Mouse (Mus musculus) midbrain, embryonic 14.5 days (tissue): ENCODE results near the gene Cd2bp2. TPM values are rescaled to one million over a fixed set of nuclear protein-coding genes. Genes with fewer than 3 reads are reported as not detected.
A peak's percentile ranks its signal among the peaks of the same experiment; 100 is the strongest.

Experiments used
- ATAC-seq: fragments of 200-750 bp; cut with Nextera tagmentation; 2 replicates; pipeline ENCODE4 v1.8.0; 2017; ENCODE audit warnings: moderate number of reproducible peaks, moderate library complexity; ENCODE audit not compliant: low FRiP score, low TSS enrichment
- DNase-seq: peaks from one replicate; pipeline ENCODE4 v3.0.0-alpha.2; 2015
- H3K27ac ChIP-seq: fragments of 300-500 bp; sonication (generic); replicated peaks from 2 replicates; pipeline ENCODE4 v1.5.1; 2014; ENCODE audit warnings: mild to moderate bottlenecking, low read depth, low read length, moderate library complexity
- H3K27me3 ChIP-seq: fragments of 300-500 bp; sonication (generic); 2 replicates; pipeline ENCODE4 v1.6.1; 2014; ENCODE audit warnings: low read length, control low read depth, mixed read lengths; ENCODE audit not compliant: control insufficient read depth, insufficient read depth
- H3K36me3 ChIP-seq: fragments of 300-500 bp; sonication (generic); 2 replicates; pipeline ENCODE4 v1.6.1; 2014; ENCODE audit warnings: low read length, control low read depth; ENCODE audit not compliant: control insufficient read depth, insufficient read depth
- H3K4me1 ChIP-seq: fragments of 300-500 bp; sonication (generic); 2 replicates; pipeline ENCODE4 v1.6.1; 2014; ENCODE audit warnings: mild to moderate bottlenecking, antibody characterized with exemption, low read length, control low read depth; ENCODE audit not compliant: control insufficient read depth, insufficient read depth
- H3K4me2 ChIP-seq: fragments of 300-500 bp; sonication (generic); 2 replicates; pipeline ENCODE4 v1.6.1; 2014; ENCODE audit warnings: mild to moderate bottlenecking, low read length, moderate library complexity
- H3K4me3 ChIP-seq: fragments of 300-500 bp; sonication (generic); replicated peaks from 2 replicates; pipeline ENCODE4 v1.5.1; 2014; ENCODE audit warnings: low read depth, low read length
- H3K9ac ChIP-seq: fragments of 300-500 bp; sonication (generic); replicated peaks from 2 replicates; pipeline ENCODE4 v1.6.1; 2014; ENCODE audit warnings: mild to moderate bottlenecking, low read length, moderate library complexity
- H3K9me3 ChIP-seq: fragments of 300-500 bp; sonication (generic); 2 replicates; pipeline ENCODE4 v1.6.1; 2016; ENCODE audit warnings: low read length, control low read depth, mixed read lengths; ENCODE audit not compliant: control insufficient read depth
- WGBS: fragments of 180-500 bp; shearing (Covaris S2); extraction: QIAGEN DNeasy Blood & Tissue Kit; methylation state at CpG from one replicate; pipeline ENCODE4 v1.1.7; 2014; 5-methylcytosine and 5-hydroxymethylcytosine counted together
- polyA plus RNA-seq: library from polyadenylated mRNA; unstranded; fragments of >200 nt; fragmentation: Nextera tagmentation; extraction: Ambion mirVana; gene quantifications from 2 replicates; pipeline ENCODE4 v1.2.1, GENCODE M21; 2014

Gene Cd2bp2
- polyA plus RNA-seq, 1 experiment from 2014 or later = 81.1 TPM

DNA sequence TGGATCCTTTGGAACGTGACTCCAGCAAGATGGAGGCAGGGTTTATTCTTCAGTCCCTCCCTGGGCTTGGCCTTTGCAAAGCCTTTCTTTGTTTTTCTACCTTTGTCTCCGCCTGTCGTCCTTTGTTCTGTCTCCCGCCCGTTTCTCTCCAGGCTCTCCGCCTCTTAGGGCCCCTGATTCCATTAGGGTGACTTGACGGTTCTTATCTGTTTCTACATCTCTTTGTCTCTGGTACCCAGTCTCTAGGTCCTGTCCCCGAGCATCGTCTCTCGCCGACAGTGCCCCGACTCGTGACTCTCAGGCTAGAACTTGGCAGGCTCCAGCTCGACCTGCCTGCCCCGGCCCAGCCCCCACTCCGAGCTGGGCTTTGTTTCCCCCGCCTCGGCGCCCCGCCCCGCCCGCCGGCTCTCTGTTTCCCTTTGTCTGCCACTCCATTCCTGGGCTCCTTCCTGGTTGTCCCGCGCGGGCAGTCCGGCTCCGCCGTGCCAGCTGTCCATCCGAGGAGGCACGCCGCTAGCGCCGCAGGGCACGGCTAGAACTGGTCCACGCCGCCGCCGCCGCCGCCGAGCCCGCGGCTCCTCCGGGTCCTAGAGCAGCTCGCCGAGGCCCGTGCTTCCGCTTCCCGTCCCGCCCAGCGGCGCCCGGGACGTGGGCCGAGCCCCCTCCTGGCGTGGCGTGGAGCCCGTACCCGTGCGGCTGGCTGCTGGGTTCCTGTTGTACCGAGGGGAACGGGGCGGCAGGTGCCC is 36.9 kb upstream of the Cd2bp2 start, which contains the start of the genes Zfp553 and Sept1:
Gene Zfp553, plus strand, starts transcription at position 440 of the 746 bp plus-strand sequence.
Gene Sept1, minus strand, starts transcription at position 509 of the 746 bp plus-strand sequence.
- H3K4me3 ChIP-seq = peak within 1 kb of the TSS; percentile 81
- no peaks in the 10 kb centered on the region for H3K27me3 ChIP-seq
- H3K4me2 ChIP-seq = peak within 1 kb of the TSS; percentile 69
- peak within 1 kb of the TSS; percentile 98 for H3K9ac ChIP-seq
- DNase-seq (peak; percentile 95), ATAC-seq (peak; percentile 91)
- H3K27ac ChIP-seq = peak within 1 kb of the TSS; percentile 99
- WGBS = under 1% methylated on average over 64 of the region's 64 CpGs
- no peaks in the 10 kb centered on the region for H3K9me3 ChIP-seq
- H3K4me1 ChIP-seq = peaks cover 31% of the 10 kb centered on the region
- H3K36me3 ChIP-seq = peaks cover 38% of the 10 kb centered on the region

DNA sequence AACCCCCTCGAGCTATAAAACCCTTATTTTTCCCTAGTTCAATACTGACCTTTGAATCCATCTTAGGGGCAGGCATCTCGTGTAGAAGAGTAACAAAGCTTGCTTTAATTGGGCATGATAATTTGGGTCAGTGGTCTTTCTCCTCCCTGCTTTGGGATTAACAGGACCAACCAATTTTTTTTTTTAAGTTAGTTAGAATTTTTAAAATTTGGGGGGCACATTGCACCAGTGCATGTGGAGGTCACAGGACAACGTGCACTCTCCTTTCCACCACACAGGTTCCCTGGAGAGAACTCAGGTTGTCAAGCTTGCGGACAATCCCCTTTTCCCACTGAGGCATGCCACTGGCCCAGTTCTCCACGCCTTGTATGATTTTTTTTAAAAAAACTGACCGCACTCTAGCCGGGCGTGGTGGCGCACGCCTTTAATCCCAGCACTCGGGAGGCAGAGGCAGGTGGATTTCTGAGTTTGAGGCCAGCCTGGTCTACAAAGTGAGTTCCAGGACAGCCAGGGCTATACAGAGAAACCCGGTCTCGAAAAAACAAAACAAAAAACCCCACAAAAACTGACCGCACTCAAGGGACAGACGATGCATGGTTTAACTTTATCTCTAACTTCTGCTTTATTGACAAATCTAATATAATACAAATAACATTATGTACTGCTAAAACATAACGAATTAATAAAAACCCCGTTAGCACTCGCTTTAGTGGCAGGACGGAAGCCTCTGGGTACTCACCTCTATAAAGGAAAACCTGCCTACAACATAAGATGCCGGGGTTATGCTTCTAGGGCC is 36.2 kb upstream of the Cd2bp2 start:
- Histone ChIP-seq H3K9me3 (no peaks in the 10 kb centered on the region), H3K27me3 (no peaks in the 10 kb centered on the region), H3K4me3 (peak overlapping the region; percentile 81), H3K9ac (peak overlapping the region; percentile 98), H3K4me1 (peaks cover 31% of the 10 kb centered on the region), H3K36me3 (peaks cover 31% of the 10 kb centered on the region), H3K4me2 (peak overlapping the region; percentile 69), H3K27ac (peak overlapping the region; percentile 99)
- no peak for ATAC-seq
- DNase-seq = peak; percentile 25
- WGBS = 3% methylated on average over 20 of the region's 20 CpGs

DNA sequence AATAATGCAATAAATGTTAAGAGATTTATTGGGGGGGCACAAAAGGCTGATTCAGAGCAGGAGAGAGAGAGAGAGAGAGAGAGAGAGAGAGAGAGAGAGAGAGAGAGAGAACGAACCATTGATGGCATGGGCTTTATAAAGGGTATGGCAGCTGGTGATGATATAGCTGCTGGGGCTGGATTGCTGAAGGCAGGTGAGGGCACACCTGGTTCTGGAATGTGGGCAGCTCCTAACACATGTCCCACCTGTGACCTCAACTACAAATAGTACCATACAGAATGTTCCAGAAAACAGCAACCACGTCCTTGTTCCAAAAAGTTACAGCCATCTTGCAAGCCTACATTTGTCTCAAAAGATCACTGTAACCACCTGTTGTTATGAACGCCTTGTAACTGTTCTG is 35.5 kb upstream of the Cd2bp2 start:
- Histone ChIP-seq H3K4me3 (peak overlapping the region; percentile 81), H3K9me3 (no peaks in the 10 kb centered on the region), H3K9ac (peak overlapping the region; percentile 98; the same call in 1 of the 2 replicates), H3K27ac (no peak overlapping the region), H3K4me1 (peaks cover 31% of the 10 kb centered on the region), H3K27me3 (no peaks in the 10 kb centered on the region), H3K4me2 (peak overlapping the region; percentile 69), H3K36me3 (peaks cover 25% of the 10 kb centered on the region)
- ATAC-seq (no peak), DNase-seq (no peak)
- WGBS = 69% methylated on average over 3 of the region's 3 CpGs

DNA sequence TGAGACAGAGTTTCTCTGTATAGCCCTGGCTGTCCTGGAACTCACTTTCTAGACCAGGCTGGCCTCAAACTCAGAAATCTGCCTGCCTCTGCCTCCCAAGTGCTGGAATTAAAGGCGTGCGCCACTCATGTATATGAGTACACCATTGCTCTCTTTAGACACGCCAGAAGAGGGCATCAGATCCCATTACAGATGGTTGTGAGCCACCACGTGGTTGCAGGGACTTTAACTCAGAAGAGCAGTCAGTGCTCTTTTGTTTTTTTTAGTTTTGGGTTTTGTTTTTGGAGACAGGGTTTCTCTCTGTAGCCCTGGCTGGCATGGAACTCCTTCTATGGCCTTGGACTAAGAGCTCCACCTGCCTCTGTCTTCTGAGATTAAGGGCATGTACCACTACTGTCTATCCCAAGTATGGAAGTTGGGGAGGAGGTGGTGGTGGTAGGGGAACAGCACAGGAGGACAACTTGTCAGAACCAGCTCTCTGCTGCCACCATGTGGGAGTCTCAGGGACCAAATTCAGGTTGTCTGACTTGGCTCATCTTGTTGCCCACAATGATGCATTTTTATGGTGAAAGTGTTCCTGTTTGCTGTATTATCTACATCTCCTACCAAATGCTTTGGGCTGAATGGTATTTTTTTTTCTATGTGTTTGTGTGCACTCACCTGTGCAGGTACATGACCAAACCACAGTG is 32.9 kb upstream of the Cd2bp2 start:
- Histone ChIP-seq H3K36me3 (peaks cover 11% of the 10 kb centered on the region; the same call in 1 of the 2 replicates), H3K9me3 (no peaks in the 10 kb centered on the region), H3K27me3 (no peaks in the 10 kb centered on the region), H3K4me1 (peaks cover 20% of the 10 kb centered on the region), H3K27ac (no peak overlapping the region), H3K4me2 (no peak overlapping the region), H3K4me3 (no peak overlapping the region), H3K9ac (no peak overlapping the region)
- ATAC-seq = no peak
- whole genome bisulfite sequencing = 68% methylated on average over 4 of the region's 4 CpGs
- peak; percentile 86 for DNase-seq

DNA sequence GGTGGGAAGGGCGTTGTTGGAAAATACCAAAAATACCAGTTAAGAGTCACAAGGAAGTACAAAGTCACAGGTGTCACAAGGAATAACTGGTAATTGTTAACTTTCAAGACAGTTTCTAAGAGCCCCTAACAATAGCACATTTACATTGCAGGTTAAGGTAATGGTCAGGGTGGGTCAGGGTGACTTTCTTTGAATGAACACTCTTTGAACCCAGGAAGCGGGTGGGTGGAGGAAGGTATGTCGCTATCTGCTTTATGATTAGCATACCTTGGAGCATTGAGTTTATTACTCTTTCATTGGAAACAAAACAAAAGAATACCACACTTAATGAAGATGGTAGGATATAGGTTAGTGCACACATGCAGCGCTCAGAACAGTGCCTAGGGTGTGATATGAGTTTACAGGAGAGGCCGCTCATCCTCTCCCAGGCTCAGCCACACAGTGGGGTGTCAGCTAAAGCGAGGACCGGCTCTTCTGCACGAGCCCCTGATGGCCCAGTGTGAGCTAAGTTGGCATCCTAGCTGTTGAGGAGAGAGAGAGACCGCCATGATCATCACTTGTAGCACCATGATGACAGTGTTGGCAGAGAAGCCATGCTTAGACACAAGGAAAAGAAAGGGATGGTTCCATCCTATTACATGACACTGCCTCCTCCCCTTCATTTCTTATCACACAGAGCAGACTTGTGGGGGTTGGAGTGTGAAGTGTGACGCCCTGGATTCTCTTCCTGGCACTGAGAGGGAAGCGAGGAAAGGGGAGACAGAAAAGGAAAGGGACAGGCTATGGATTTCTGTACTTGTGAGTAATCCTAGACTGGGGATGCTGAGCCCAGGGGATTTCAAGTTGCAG is 29.5 kb upstream of the Cd2bp2 start:
- 0 out of 2 replicates have a peak, but pooled peaks cover 5% of the 10 kb centered on the region for H3K36me3 ChIP-seq
- peaks cover 6% of the 10 kb centered on the region for H3K4me1 ChIP-seq
- H3K4me2 ChIP-seq = no peak overlapping the region
- no peaks in the 10 kb centered on the region for H3K27me3 ChIP-seq
- H3K4me3 ChIP-seq = no peak overlapping the region
- DNase-seq = no peak
- no peak for ATAC-seq
- H3K9me3 ChIP-seq = no peaks in the 10 kb centered on the region
- no peak overlapping the region for H3K9ac ChIP-seq
- no peak overlapping the region for H3K27ac ChIP-seq
- WGBS = 86% methylated on average over 11 of the region's 11 CpGs

DNA sequence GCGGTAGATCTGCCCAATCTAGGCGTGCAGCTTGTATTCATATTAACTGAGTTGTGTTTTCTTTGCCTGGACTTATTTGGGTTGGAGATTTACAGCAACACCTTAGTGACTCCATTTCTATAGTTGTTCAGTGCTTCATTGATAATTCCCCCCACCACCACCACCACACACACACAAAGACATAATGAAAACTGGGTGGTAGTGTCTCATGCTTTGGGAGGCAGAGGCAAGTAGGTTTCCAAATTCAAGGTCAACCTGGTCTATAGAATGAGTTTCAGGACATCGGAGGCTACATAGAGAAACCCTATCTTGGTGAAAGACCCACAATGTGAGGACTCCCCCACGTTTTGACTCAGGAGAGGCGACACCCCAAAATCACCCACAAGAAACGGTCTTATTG is 28.8 kb upstream of the Cd2bp2 start:
- H3K9me3 ChIP-seq = no peaks in the 10 kb centered on the region
- H3K4me1 ChIP-seq = no peaks in the 10 kb centered on the region
- 93% methylated on average over 6 of the region's 6 CpGs for WGBS
- no peak for ATAC-seq
- no peak overlapping the region for H3K4me3 ChIP-seq
- no peak overlapping the region for H3K27ac ChIP-seq
- no peaks in the 10 kb centered on the region for H3K27me3 ChIP-seq
- H3K4me2 ChIP-seq = no peak overlapping the region
- H3K9ac ChIP-seq = no peak overlapping the region
- DNase-seq = no peak
- 0 out of 2 replicates have a peak, but pooled peaks cover 5% of the 10 kb centered on the region for H3K36me3 ChIP-seq

DNA sequence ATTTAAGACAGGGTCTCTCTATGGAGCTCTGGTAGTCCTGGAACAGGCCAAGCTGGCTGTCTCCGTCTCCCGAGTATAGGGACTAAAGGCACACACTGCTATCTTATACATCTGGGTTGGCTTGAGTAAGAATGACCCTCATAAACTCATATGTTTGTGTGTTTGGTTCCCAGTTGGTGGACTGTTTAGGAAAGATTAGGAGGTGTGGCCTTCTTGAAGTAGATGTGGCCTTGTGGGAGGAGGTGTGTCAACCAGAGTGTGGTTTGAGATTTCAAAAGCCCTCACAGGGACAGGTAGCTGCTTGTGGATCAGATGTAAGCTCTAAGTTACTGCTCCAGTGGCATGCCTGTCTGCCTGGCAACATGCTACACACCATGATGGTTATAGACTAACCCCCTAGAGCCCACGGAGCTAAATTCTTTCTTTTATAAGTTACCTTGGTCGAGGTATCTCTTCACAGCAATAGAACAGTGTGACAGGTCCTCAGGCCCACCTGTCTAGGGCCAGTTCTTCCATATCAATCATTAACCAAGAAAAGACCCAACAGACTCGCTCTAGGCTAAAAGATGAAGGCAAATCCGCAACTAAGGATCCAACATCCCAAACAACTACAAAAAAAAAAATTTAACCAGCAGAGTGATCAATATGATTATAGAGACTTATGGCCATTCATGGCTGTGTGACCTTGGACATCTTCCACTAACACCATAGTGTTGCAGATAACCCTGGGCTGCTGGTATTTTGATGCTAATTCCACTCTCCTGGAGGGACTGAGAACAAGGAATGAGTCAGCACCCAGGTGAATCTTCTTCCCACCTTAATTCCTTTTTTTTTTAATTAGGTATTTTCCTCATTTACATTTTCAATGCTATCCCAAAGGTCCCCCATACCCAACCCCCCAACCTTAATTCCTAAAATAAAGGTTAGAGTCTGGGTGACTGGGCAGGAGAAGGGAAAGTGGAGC is 27.9 kb upstream of the Cd2bp2 start:
- Histone ChIP-seq H3K36me3 (no peaks in the 10 kb centered on the region), H3K9me3 (no peaks in the 10 kb centered on the region), H3K27me3 (no peaks in the 10 kb centered on the region), H3K4me3 (no peak overlapping the region), H3K4me1 (no peaks in the 10 kb centered on the region), H3K4me2 (no peak overlapping the region), H3K27ac (no peak overlapping the region), H3K9ac (no peak overlapping the region)
- no peak for ATAC-seq
- no peak for DNase-seq
- WGBS = 86% methylated on average over 6 of the region's 6 CpGs
